Mouse (Mus musculus): ENCODE measurements around the gene Rnf5. TPM values are rescaled to one million over a fixed set of nuclear protein-coding genes. Genes with fewer than 3 reads are reported as not detected.

The Rnf5 gene
- total RNA-seq, 2 experiments from 2014 or later = 85.7 to 92.9 TPM

DNA sequence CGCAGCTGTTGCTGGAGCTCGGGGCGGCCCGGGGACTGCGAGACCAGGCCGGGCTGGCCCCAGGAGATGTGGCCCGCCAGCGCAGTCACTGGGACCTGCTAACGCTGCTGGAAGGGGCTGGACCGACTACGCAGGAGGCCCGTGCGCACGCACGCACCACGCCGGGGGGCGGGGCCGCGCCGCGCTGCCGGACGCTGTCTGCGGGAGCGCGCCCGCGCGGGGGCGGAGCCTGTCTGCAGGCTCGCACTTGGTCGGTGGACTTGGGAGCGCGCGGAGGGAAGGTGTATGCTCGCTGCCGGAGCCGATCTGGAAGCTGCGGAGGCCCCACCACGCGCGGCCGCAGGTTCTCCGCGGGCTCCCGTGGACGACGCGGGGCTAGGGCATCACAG lies 16.1 kb downstream of the Rnf5 start:
- peak; percentile 97 to 99 for DNase-seq (ENCODE audit: low spot score in 2 of 2)

DNA sequence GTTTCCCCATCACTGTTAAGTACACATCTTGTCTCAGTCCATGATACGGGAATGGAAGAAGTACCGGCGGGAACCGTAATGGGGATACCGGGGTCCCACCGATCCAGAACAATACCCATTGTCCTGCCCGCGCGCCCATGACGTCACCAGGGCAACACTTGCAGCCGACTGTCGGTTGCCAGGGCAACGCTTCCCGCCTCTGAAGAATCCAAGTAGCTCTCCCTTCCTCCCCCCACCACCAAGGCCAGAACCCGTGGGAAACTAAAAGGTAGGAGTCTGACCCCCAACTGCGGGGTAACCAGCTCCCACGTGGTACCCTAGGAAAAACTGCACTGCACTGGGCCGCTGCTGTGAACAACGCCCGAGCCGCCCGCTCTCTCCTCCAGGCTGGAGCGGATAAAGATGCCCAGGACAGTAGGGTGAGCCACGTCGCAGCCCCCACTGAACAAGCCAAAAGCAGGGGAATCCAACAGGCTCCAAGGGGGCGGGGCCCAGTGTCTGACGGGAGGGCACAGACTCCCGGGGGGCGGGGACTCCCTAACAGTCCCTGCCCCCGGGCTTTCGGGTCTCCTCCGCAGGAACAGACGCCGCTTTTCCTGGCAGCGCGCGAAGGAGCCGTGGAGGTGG lies 16.6 kb downstream of the Rnf5 start:
- peak; percentile 86 to 92 for DNase-seq (ENCODE audit: low spot score in 2 of 2)

GRCm38 (mm10) chr17:34585877-34586771 lies 17.4 kb downstream of the Rnf5 start:
- no peak for DNase-seq (ENCODE audit: low spot score in 2 of 2)

DNA sequence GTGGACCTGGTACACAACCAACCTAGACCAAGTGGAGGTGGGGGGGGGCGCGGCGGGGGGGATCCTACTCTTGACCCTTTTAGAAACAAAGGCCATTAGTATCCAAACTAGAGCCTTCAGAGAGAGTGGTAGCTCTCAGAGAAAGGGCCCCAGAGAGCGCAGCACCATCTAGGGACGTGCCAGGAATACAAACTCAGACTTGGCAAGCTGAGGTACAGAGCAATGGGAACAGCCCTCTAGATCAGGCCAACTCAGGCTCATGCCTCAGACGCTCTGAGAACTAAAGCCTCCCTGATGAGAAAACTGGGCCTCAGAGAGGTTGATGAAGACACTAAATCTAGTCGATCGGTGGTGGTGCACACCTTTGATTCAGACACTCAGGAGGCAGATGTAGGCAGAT lies 18.4 kb downstream of the Rnf5 start:
- no peak for DNase-seq (ENCODE audit: low spot score in 2 of 2)

DNA sequence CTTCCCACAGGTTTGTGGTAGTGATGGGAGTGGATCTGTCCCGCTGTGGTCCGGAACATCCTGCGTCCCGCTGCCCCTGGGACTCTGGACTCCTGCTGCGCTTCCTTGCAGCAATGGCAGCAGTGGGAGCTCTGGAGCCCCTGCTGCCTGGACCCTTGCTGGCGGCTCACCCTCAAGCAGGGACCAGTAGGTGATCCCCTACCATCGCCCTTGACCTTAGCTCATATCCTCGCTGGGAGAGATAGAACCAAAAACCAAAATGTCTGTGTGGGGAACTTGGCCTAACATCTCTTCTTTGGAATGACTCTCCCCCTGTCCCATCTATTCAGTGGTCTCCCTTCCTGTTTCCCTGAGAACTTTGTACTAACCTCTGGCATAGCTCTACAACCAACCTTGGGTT lies 19.7 kb downstream of the Rnf5 start:
- no peak for DNase-seq (ENCODE audit: low spot score in 2 of 2)

DNA sequence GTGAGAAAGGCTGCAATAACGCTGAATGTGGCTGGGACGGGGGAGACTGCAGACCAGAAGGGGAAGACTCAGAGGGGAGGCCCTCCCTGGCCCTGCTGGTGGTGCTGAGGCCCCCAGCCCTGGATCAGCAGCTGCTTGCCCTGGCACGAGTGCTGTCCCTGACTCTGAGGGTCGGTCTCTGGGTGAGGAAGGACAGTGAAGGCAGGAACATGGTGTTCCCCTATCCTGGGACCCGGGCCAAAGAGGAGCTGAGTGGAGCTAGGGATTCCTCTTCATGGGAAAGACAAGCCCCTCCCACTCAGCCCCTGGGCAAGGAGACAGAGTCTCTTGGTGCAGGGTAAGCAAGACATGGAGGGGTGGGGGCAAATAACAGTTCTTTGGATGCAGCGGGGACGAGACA lies 20.1 kb downstream of the Rnf5 start:
- no peak for DNase-seq (ENCODE audit: low spot score in 2 of 2)

GRCm38 (mm10) chr17:34582528-34582927 lies 21.0 kb downstream of the Rnf5 start:
- DNase-seq (ENCODE audit: low spot score in 2 of 2) = no peak

DNA sequence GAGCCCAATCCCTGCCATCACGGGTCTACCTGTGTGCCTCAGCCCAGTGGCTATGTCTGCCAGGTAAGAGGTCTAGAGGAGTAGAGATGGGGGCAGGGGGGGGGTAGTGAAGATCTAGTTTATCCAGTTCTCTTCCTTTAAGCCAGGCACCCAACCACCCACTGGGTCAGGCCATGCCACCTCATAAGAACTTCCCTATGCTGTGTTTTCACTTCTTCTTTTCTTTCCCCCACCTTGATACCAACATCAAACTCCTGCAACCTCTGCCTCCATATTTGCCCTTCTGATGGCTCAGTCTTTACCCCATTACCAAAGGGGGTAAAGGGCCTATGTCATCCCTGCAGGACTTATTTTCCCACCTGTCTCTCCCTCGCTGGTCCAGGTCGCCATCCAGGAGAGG lies 25.4 kb downstream of the Rnf5 start:
- DNase-seq (ENCODE audit: low spot score in 2 of 2) = no peak

DNA sequence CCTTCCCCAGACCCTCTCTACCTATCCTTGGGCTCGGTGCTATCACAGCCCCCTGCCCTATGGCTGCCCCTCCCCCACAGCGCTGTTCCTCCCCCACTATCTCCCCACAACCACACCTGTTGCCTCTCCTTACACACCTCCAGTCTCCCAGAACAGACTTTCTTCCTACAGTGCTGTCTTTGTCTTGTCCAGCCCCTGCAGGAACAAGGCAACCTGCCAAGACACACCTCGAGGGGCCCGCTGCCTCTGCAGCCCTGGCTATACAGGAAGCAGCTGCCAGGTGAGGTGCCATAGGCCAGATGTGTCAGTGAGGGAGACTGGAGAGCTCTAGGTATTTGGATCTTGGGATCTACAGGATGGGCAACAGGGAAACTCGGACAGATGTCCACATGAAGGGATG lies 26.9 kb downstream of the Rnf5 start:
- no peak for DNase-seq (ENCODE audit: low spot score in 2 of 2)

DNA sequence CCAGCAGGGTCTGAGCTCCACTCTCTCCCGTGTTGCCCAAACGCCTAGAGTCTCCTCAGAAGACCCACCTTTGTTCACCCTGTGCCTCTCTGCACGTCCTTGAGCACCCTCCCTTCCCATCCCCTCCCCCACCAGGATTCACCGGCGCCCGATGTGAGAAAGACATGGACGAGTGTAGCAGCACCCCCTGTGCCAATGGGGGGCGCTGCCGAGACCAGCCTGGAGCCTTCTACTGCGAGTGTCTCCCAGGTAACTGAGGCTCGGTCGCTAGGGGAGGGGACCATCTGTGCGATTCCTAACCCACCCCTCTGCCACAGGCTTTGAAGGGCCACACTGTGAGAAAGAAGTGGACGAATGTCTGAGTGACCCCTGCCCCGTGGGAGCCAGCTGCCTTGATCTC lies 31.1 kb downstream of the Rnf5 start:
- no peak for DNase-seq (ENCODE audit: low spot score in 2 of 2)

DNA sequence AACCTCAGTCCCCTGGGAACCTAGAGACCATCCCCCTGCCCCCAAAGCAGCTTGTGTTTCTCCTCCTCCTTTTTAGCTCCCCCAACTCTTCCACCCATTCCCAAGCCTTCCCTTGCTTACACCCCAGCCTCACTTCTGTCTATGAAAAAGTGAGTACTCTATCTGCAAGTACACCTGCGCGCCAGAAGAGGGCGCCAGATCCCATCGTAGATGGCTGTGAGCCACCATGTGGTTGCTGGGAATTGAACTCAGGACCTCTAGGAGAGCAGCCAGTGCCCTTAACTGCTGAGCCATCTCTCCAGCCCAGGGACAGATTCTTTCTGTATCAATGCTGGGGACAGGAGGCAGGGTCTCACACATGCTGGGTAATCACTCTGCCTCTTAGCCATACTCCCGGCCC lies 31.6 kb downstream of the Rnf5 start:
- DNase-seq (ENCODE audit: low spot score in 2 of 2) = no peak

DNA sequence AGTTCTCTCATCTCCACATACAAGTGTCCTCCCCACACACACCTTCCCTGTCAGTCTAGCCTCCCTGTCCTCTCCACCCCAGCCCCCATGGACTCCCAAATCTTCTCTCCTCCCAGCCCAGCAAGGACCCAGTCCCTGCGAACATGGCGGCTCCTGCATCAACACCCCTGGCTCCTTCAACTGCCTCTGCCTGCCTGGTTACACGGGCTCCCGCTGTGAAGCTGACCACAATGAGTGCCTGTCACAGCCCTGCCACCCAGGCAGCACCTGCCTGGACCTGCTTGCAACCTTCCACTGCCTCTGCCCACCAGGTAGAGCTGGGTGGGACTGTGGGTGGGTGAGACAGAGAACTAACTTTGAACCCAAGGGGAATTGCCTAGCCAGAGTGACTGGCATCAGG lies 33.6 kb downstream of the Rnf5 start:
- DNase-seq (ENCODE audit: low spot score in 2 of 2) = no peak

- DNase-seq (ENCODE audit: low spot score in 2 of 2) = no peak
These were observed 35.1 kb downstream of the Rnf5 start for GRCm38 (mm10) chr17:34568421-34568820.

DNA sequence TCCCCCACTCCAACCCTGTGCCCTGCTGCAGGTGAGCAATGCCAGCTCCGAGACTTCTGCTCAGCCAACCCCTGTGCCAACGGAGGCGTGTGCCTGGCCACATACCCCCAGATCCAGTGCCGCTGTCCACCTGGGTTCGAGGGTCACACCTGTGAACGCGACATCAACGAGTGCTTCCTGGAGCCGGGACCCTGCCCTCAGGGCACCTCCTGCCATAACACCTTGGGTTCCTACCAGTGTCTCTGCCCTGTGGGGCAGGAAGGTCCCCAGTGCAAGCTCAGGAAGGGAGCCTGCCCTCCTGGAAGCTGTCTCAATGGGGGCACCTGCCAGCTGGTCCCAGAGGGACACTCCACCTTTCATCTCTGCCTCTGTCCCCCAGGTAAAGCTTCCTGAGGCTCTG lies 36.2 kb downstream of the Rnf5 start:
- DNase-seq (ENCODE audit: low spot score in 2 of 2) = no peak

GRCm38 (mm10) chr17:34564796-34565195 lies 38.7 kb downstream of the Rnf5 start:
- DNase-seq (ENCODE audit: low spot score in 2 of 2) = no peak

DNA sequence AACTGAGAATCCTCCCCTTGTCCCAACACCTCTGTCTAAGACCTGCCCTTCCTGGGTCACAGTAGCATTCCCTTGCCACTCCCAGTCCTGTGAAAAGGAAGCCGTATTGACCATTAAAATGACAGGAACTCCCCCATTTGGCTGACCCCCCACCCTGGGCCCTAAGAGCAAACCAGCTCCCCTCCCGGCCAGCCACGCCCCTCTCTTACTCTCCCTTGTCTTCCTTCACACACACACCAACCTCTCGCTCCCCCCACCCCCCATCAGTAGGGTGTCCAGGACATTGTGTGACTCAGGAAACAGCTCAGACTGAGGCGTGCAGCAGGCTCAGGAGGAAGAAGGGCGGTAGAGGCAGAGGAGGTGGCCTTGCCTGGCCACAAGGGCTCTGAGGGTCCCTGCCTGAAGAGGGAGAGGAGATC lies 39.5 kb downstream of the Rnf5 start, which contains the start of gene Notch4:
Gene Notch4 (plus strand): TSS at position 266 of the 419 bp plus-strand sequence.
- DNase-seq (ENCODE audit: low spot score in 2 of 2) = no peak

- no peak for DNase-seq (ENCODE audit: low spot score in 2 of 2)
These were observed 40.1 kb downstream of the Rnf5 start for GRCm38 (mm10) chr17:34563354-34563753.

DNA sequence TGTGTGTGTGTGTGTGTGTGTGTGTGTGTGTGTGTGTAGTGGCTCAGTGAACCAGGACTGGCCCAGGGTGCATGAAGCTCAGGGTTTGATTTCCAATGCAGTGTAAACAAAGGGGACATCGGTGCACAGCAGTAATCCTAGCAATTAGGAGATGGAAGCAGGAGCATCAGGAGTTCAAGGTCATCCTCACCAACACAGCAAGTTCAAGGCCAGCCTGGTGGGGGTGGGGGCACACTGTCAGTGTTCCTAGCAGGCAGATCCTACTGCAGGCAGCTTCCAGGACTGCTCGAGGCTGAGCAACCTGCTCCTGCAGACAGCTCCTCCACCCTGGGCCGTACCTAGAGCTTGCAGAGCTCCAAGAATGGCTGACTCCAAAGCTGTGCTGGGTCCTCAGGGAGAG lies 40.9 kb downstream of the Rnf5 start:
- DNase-seq (ENCODE audit: low spot score in 2 of 2) = no peak

GRCm38 (mm10) chr17:34561200-34561599 lies 42.3 kb downstream of the Rnf5 start:
- DNase-seq (ENCODE audit: low spot score in 2 of 2) = no peak

GRCm38 (mm10) chr17:34560438-34560837 lies 43.1 kb downstream of the Rnf5 start:
- DNase-seq (ENCODE audit: low spot score in 2 of 2) = no peak

GRCm38 (mm10) chr17:34559895-34560294 lies 43.6 kb downstream of the Rnf5 start:
- DNase-seq (ENCODE audit: low spot score in 2 of 2) = no peak

DNA sequence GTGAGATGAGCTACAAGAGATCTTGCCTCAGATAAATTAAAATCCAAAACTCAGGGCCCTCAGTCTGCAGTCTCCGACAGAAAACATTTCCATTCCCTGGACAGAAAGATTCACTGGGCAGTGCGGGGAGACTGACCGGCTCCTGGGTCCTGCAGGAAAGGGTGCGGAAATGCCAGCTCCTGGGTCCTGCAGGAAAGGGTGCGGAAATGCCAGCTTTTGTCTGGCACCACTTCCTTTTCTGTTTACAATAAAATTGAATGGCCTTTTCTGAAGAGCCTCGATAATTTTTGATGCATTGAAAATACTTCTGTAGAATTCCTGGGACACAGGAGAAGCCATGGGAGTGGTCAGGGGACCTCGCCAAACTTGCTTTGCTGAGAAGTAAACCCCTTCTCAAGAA lies 44.4 kb downstream of the Rnf5 start:
- DNase-seq (ENCODE audit: low spot score in 2 of 2) = no peak

GRCm38 (mm10) chr17:34557411-34557810 lies 46.1 kb downstream of the Rnf5 start:
- DNase-seq (ENCODE audit: low spot score in 2 of 2) = no peak
